8 mouse cellular contexts compared by ENCODE assay signal in genomic region chr14:24132092-24132491, GRCm38 (mm10).
DNase-seq lines count a peak whose midpoint lies in the region; ATAC-seq and TF ChIP-seq lines count a peak whose summit lies in the region.

No protein-coding gene starts in this region.

- H3K27ac ChIP-seq in heart, postnatal 0 days (ENCODE audit: low read depth): no peak overlapping the region
- no peak overlapping the region for H3K27ac ChIP-seq in heart, embryonic 11.5 days (ENCODE audit: low read depth, low read length)
- no peak overlapping the region for H3K27ac ChIP-seq in thymus, adult 2 months (ENCODE audit: control insufficient read depth, insufficient read depth, low read length)
- no peak overlapping the region for H3K27ac ChIP-seq in lung, embryonic 14.5 days (ENCODE audit: low read depth)

- TF ChIP-seq EP300 in heart, postnatal 0 days (IDR thresholded peaks at IDR 0.05; ENCODE audit: low read depth): no peak

- H3K9ac ChIP-seq in heart, postnatal 0 days (replicated peaks; ENCODE audit: low read depth, low read length): no peak overlapping the region
- no peak overlapping the region for H3K9ac ChIP-seq in heart, embryonic 11.5 days (ENCODE audit: low read depth, low read length)
- H3K9ac ChIP-seq in lung, embryonic 14.5 days: no peak overlapping the region

- H3K4me1 ChIP-seq in heart, postnatal 0 days (ENCODE audit: control insufficient read depth, insufficient read depth): no peaks in the 10 kb centered on the region
- H3K4me1 ChIP-seq in heart, embryonic 11.5 days (ENCODE audit: control insufficient read depth, insufficient read depth, low read length): no peaks in the 10 kb centered on the region
- H3K4me1 ChIP-seq in thymus, adult 2 months (replicated peaks; ENCODE audit: control insufficient read depth, insufficient read depth, low read length): no peaks in the 10 kb centered on the region
- no peaks in the 10 kb centered on the region for H3K4me1 ChIP-seq in lung, embryonic 14.5 days (ENCODE audit: insufficient read depth)

- no peak overlapping the region for H3K4me2 ChIP-seq in heart, postnatal 0 days (ENCODE audit: low read depth, low read length)
- no peak overlapping the region for H3K4me2 ChIP-seq in heart, embryonic 11.5 days
- no peak overlapping the region for H3K4me2 ChIP-seq in lung, embryonic 14.5 days

- TF ChIP-seq CTCF in heart, postnatal 0 days (IDR thresholded peaks at IDR 0.05; ENCODE audit: low read depth): peak; percentile 50
- TF ChIP-seq CTCF in thymus, adult 2 months (IDR thresholded peaks at IDR 0.05; ENCODE audit: borderline replicate concordance, control insufficient read depth, extremely low read depth, insufficient read depth, low read length, poor library complexity): no peak
- TF ChIP-seq CTCF in lung, embryonic 14.5 days (IDR thresholded peaks at IDR 0.05; ENCODE audit: low read depth): peak; percentile 63

- TF ChIP-seq POLR2A in thymus, adult 2 months (IDR thresholded peaks at IDR 0.05; ENCODE audit: control insufficient read depth, extremely low read depth, insufficient read depth, low read length, poor library complexity): no peak

- ATAC-seq in heart, postnatal 0 days (ENCODE audit: insufficient read depth, low read depth): no peak; the same call in 1 of the 2 replicates
- ATAC-seq in heart, embryonic 11.5 days (replicated peaks; ENCODE audit: insufficient number of reproducible peaks, low FRiP score, low TSS enrichment): no peak
- ATAC-seq in lung, embryonic 14.5 days (ENCODE audit: insufficient read depth): no peak

- H3K9me3 ChIP-seq in heart, postnatal 0 days (replicated peaks; ENCODE audit: control insufficient read depth, low read length): no peaks in the 10 kb centered on the region
- no peaks in the 10 kb centered on the region for H3K9me3 ChIP-seq in heart, embryonic 11.5 days (replicated peaks; ENCODE audit: control insufficient read depth, low read length)
- no peaks in the 10 kb centered on the region for H3K9me3 ChIP-seq in lung, embryonic 14.5 days (ENCODE audit: low read depth, low read length)

- no peak for DNase-seq in heart, postnatal 0 days (ENCODE audit: low spot score)
- peak; percentile 14 for DNase-seq in thymus, adult 2 months
- DNase-seq in thymus, postnatal 10 days (ENCODE audit: low spot score in 2 of 2): no peak
- DNase-seq in embryo, embryonic 11 days: peak; percentile 43
- DNase-seq in lung, embryonic 14.5 days: peak; percentile 60
- no peak for DNase-seq in cerebellum, adult 11-12 months
- DNase-seq in T-cell, adult 2 months (ENCODE audit: low spot score): no peak

- H3K36me3 ChIP-seq in heart, postnatal 0 days (replicated peaks; ENCODE audit: control insufficient read depth, insufficient read depth, low read length): peaks cover 25% of the 10 kb centered on the region
- H3K36me3 ChIP-seq in heart, embryonic 11.5 days (ENCODE audit: control insufficient read depth, insufficient read depth, low read length): peaks cover 9% of the 10 kb centered on the region
- H3K36me3 ChIP-seq in thymus, adult 2 months (ENCODE audit: control insufficient read depth, insufficient read depth, low read length): no peaks in the 10 kb centered on the region
- peaks cover 33% of the 10 kb centered on the region for H3K36me3 ChIP-seq in lung, embryonic 14.5 days (ENCODE audit: insufficient read depth)

- no peak overlapping the region for H3K4me3 ChIP-seq in heart, postnatal 0 days (ENCODE audit: low read depth, low read length)
- H3K4me3 ChIP-seq in heart, embryonic 11.5 days (ENCODE audit: low read depth, low read length): no peak overlapping the region
- no peak overlapping the region for H3K4me3 ChIP-seq in thymus, adult 2 months (ENCODE audit: control insufficient read depth, insufficient read depth, low read length)
- no peak overlapping the region for H3K4me3 ChIP-seq in lung, embryonic 14.5 days (ENCODE audit: low read depth, low read length)

- H3K27me3 ChIP-seq in heart, postnatal 0 days (ENCODE audit: control insufficient read depth, insufficient read depth, low read length): no peaks in the 10 kb centered on the region
- H3K27me3 ChIP-seq in heart, embryonic 11.5 days (ENCODE audit: control insufficient read depth, insufficient read depth, low read length): no peaks in the 10 kb centered on the region
- H3K27me3 ChIP-seq in thymus, adult 2 months (ENCODE audit: control insufficient read depth, insufficient read depth, low read length): no peaks in the 10 kb centered on the region
- no peaks in the 10 kb centered on the region for H3K27me3 ChIP-seq in lung, embryonic 14.5 days (ENCODE audit: insufficient read depth, low read length)

- 35% methylated on average over 4 of the region's 4 CpGs for WGBS in heart, postnatal 0 days
- 25% methylated on average over 4 of the region's 4 CpGs for WGBS in heart, embryonic 11.5 days (ENCODE audit: insufficient replicate concordance)
- 52% methylated on average over 4 of the region's 4 CpGs for WGBS in thymus, adult 2 months
- 31% methylated on average over 4 of the region's 4 CpGs for WGBS in lung, embryonic 14.5 days

Comparison
In these comparisons a context has a peak if more than half of its experiments do, and no peak if none do; other contexts are left out.
1. DNase-seq: peak in thymus, adult 2 months (single experiment), embryo, embryonic 11 days (single experiment) and lung, embryonic 14.5 days (single experiment); none in heart, postnatal 0 days (single experiment), thymus, postnatal 10 days (0 of 2), cerebellum, adult 11-12 months (single experiment) and T-cell, adult 2 months (single experiment).